Mouse (Mus musculus) heart, adult 8-10 months (tissue): ENCODE measurements at regions not wholly inside any gene's neighbourhood (a gene's known extent, or its start where the extent isn't known, plus 50 kb on each side); places are given as distances from the start of the nearest gene placed in this dataset.

Source experiments
- DNase-seq: peaks from one replicate; pipeline ENCODE4 v3.0.0; 2022; ENCODE audit warnings: low spot score

- DNase-seq, result peak; percentile 33
Observed at GRCm38 (mm10) chr1:164631679-164632078, 164.8 kb upstream of the Dpt start.

GRCm38 (mm10) chr1:164628840-164629239, 167.6 kb upstream of the Dpt start:
- peak; percentile 33 for DNase-seq

- DNase-seq, result no peak
Observed at GRCm38 (mm10) chr1:164622946-164623345, 164.8 kb upstream of the Atp1b1 start.

GRCm38 (mm10) chr1:164622417-164622816, 164.3 kb upstream of the Atp1b1 start:
- DNase-seq, result no peak

GRCm38 (mm10) chr1:164620129-164620528, 162.0 kb upstream of the Atp1b1 start:
- no peak for DNase-seq

GRCm38 (mm10) chr1:164617871-164618270, 159.7 kb upstream of the Atp1b1 start:
- no peak for DNase-seq

GRCm38 (mm10) chr1:164607061-164607460, 148.9 kb upstream of the Atp1b1 start:
- DNase-seq, result no peak

- no peak for DNase-seq
Observed at GRCm38 (mm10) chr1:164606141-164606754, 148.1 kb upstream of the Atp1b1 start.

- DNase-seq, result no peak
Observed at GRCm38 (mm10) chr1:164603433-164603832, 145.3 kb upstream of the Atp1b1 start.

GRCm38 (mm10) chr1:164602568-164602967, 144.4 kb upstream of the Atp1b1 start:
- DNase-seq, result no peak

GRCm38 (mm10) chr1:164590205-164590613, 132.1 kb upstream of the Atp1b1 start:
- no peak for DNase-seq

GRCm38 (mm10) chr1:164586066-164586989, 128.2 kb upstream of the Atp1b1 start:
- DNase-seq, result no peak

GRCm38 (mm10) chr1:164576856-164577489, 118.8 kb upstream of the Atp1b1 start:
- no peak for DNase-seq

GRCm38 (mm10) chr1:164573639-164574038, 115.5 kb upstream of the Atp1b1 start:
- DNase-seq, result no peak

- no peak for DNase-seq
Observed at GRCm38 (mm10) chr1:164572183-164572582, 114.0 kb upstream of the Atp1b1 start.

- DNase-seq, result no peak
Observed at GRCm38 (mm10) chr1:164571496-164572078, 113.4 kb upstream of the Atp1b1 start.

GRCm38 (mm10) chr1:164564847-164565246, 106.7 kb upstream of the Atp1b1 start:
- no peak for DNase-seq

GRCm38 (mm10) chr1:164559546-164560228, 101.5 kb upstream of the Atp1b1 start:
- no peak for DNase-seq

- DNase-seq, result no peak
Observed at GRCm38 (mm10) chr1:164552658-164553057, 94.5 kb upstream of the Atp1b1 start.

- no peak for DNase-seq
Observed at GRCm38 (mm10) chr1:164551019-164551418, 92.9 kb upstream of the Atp1b1 start.

GRCm38 (mm10) chr1:164550596-164550995, 92.4 kb upstream of the Atp1b1 start:
- DNase-seq, result no peak

GRCm38 (mm10) chr1:164548071-164548470, 89.9 kb upstream of the Atp1b1 start:
- DNase-seq, result no peak
